Comparison of ENCODE assay signal across 26 mouse cellular contexts in genomic region chr6:116626417-116626816, GRCm38 (mm10). TPM values are rescaled to one million over a fixed set of nuclear protein-coding genes. Genes with fewer than 3 reads are reported as not detected.
"Had no signal": no experiment of that assay in that cellular context is flagged by ENCODE, and none has a peak within 500 bp of the region (broad histone marks: within the 10 kb centered on the region; RNA-seq: fewer than 3 reads in every experiment).

No protein-coding gene starts in this region.

RNA-seq across cellular contexts. Expression of gene Depp1, which starts 24.0 kb away (rescaled TPM):
- polyA plus RNA-seq: inflammation-experienced regulatory T-cells, adult 6 months had no signal

RNA-seq across cellular contexts. Expression of gene Olfr215, which starts 42.4 kb away (rescaled TPM):
- polyA plus RNA-seq: heart, embryonic 10.5 days; heart, embryonic 11.5 days; heart, embryonic 12.5 days; heart, embryonic 13.5 days; heart, embryonic 14.5 days; heart, embryonic 15.5 days; heart, embryonic 16.5 days; heart, postnatal 0 days; hindbrain, embryonic 10.5 days; hindbrain, embryonic 11.5 days; hindbrain, embryonic 12.5 days; hindbrain, embryonic 13.5 days; hindbrain, embryonic 14.5 days; hindbrain, embryonic 15.5 days; hindbrain, embryonic 16.5 days; hindbrain, postnatal 0 days; inflammation-experienced regulatory T-cells, adult 6 months; intestine, embryonic 15.5 days; intestine, embryonic 16.5 days; intestine, postnatal 0 days; kidney, adult 2 months; kidney, embryonic 14.5 days; kidney, embryonic 15.5 days; kidney, embryonic 16.5 days; kidney, postnatal 0 days; large intestine, adult 2 months had no signal
